Mouse (Mus musculus) myocyte (in vitro differentiated cells): ENCODE results near the gene Adarb2. TPM values are rescaled to one million over a fixed set of nuclear protein-coding genes. Genes with fewer than 3 reads are reported as not detected.

ENCODE experiments used
- H3K27me3 ChIP-seq: one replicate; pipeline ENCODE4 v1.6.1; 2011; ENCODE audit not compliant: control insufficient read depth, insufficient read depth, insufficient read length
- H3K36me3 ChIP-seq: one replicate; pipeline ENCODE4 v1.6.1; 2011; ENCODE audit not compliant: control insufficient read depth, insufficient read depth
- H3K4me2 ChIP-seq: one replicate; pipeline ENCODE4 v1.6.1; 2011; ENCODE audit warnings: low read depth, control low read depth
- H3K4me3 ChIP-seq: one replicate; pipeline ENCODE4 v1.5.1; 2011; ENCODE audit warnings: mild to moderate bottlenecking, control low read depth, moderate library complexity
- H3K79me2 ChIP-seq: one replicate; pipeline ENCODE4 v1.6.1; 2011; ENCODE audit not compliant: control insufficient read depth, insufficient read depth
- H3ac ChIP-seq: one replicate; pipeline ENCODE4 v1.6.1; 2011; ENCODE audit not compliant: control insufficient read depth, insufficient read length
- CEBPB ChIP-seq: IDR thresholded peaks from 2 replicates; pipeline ENCODE4 v1.6.1; 2011; ENCODE audit warnings: mild to moderate bottlenecking, moderate library complexity; ENCODE audit not compliant: poor library complexity, insufficient read depth, severe bottlenecking
- E2F4 ChIP-seq: IDR thresholded peaks from one replicate; pipeline ENCODE4 v1.6.1; 2011; ENCODE audit warnings: mild to moderate bottlenecking, control low read depth, moderate library complexity; ENCODE audit not compliant: insufficient read depth
- MAX ChIP-seq: IDR thresholded peaks from one replicate; pipeline ENCODE4 v1.6.1; 2011; ENCODE audit warnings: low read depth, mild to moderate bottlenecking, control low read depth
- MYOD1 ChIP-seq, 3 experiments: IDR thresholded peaks; one replicate each; pipeline ENCODE4 v1.6.1; 2011; ENCODE audit warnings: control low read depth in 2 of 3, low read depth in 2 of 3, mild to moderate bottlenecking in 2 of 3, moderate library complexity in 1 of 3; ENCODE audit not compliant: insufficient read length in 2 of 3, control insufficient read depth in 1 of 3
- MYOG ChIP-seq, 3 experiments: IDR thresholded peaks; one replicate each; pipeline ENCODE4 v1.6.1; 2011; ENCODE audit warnings: control low read depth in 2 of 3, low read depth in 2 of 3, mild to moderate bottlenecking in 2 of 3; ENCODE audit not compliant: insufficient read length in 2 of 3, control insufficient read depth in 1 of 3, insufficient read depth in 1 of 3
- POLR2A ChIP-seq: IDR thresholded peaks from one replicate; pipeline ENCODE4 v1.6.1; 2011; ENCODE audit warnings: low read depth, mild to moderate bottlenecking, control low read depth, moderate library complexity; ENCODE audit not compliant: insufficient read length
- POLR2AphosphoS2 ChIP-seq: IDR thresholded peaks from one replicate; pipeline ENCODE4 v1.6.1; 2011; ENCODE audit warnings: low read depth, control low read depth; ENCODE audit not compliant: insufficient read length
- REST ChIP-seq: IDR thresholded peaks from one replicate; pipeline ENCODE4 v1.6.1; 2011; ENCODE audit warnings: mild to moderate bottlenecking, control low read depth, moderate library complexity; ENCODE audit not compliant: insufficient read depth, insufficient read length
- SRF ChIP-seq: IDR thresholded peaks from one replicate; pipeline ENCODE4 v1.6.1; 2011; ENCODE audit warnings: low read depth; ENCODE audit not compliant: control insufficient read depth, insufficient read length
- TCF12 ChIP-seq: IDR thresholded peaks from one replicate; pipeline ENCODE4 v1.6.1; 2011; ENCODE audit warnings: mild to moderate bottlenecking, control low read depth; ENCODE audit not compliant: poor library complexity, insufficient read depth, severe bottlenecking
- TCF3 ChIP-seq: IDR thresholded peaks from one replicate; pipeline ENCODE4 v1.6.1; 2011; ENCODE audit warnings: low read depth, control low read depth; ENCODE audit not compliant: insufficient read length
- USF1 ChIP-seq: IDR thresholded peaks from one replicate; pipeline ENCODE4 v1.6.1; 2011; ENCODE audit warnings: low read depth, mild to moderate bottlenecking, control low read depth, moderate library complexity
- polyA plus RNA-seq: library from polyadenylated mRNA; unstranded; fragments of >200 nt; fragmentation: generic; extraction: Trizol; gene quantifications from one replicate; pipeline ENCODE4 v1.2.1, GENCODE M21; 2012; ENCODE audit warnings: missing spikeins

Adarb2 gene
- polyA plus RNA-seq, 1 experiment = not detected

DNA sequence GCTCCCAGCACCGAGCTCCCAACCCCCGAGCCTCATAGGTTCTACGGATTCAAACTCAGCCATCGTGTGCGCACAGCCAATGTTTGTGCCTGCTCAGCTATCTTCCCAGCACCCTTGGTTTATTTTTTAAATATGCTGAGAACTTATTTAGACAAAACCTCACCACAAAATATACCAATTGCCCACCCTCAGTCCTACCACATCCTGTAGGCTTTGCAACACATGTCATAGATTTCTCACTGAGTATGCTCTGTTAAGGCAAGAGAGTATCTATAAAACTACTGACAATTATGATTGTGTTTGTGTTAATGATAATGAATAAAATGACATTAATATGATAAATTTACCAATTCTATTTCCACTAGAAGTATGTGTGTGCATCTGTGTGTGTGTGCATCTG, 540.1 kb downstream of the Adarb2 start:
- TF ChIP-seq E2F4 (no peak), POLR2A (no peak), TCF12 (no peak), POLR2AphosphoS2 (no peak), TCF3 (no peak), MYOG (IDR thresholded peaks at IDR 0.05; ENCODE audit: control insufficient read depth in 1 of 3, insufficient read depth in 1 of 3, insufficient read length in 2 of 3, low read depth in 2 of 3) (no peak), MAX (no peak), MYOD1 (IDR thresholded peaks at IDR 0.05; ENCODE audit: control insufficient read depth in 1 of 3, insufficient read length in 2 of 3, low read depth in 2 of 3) (no peak), REST (no peak), CEBPB (no peak), SRF (no peak), USF1 (no peak)
- Histone ChIP-seq H3K36me3 (no peaks in the 10 kb centered on the region), H3ac (no peak overlapping the region), H3K4me2 (no peak overlapping the region), H3K4me3 (no peak overlapping the region), H3K27me3 (no peaks in the 10 kb centered on the region), H3K79me2 (no peaks in the 10 kb centered on the region)

DNA sequence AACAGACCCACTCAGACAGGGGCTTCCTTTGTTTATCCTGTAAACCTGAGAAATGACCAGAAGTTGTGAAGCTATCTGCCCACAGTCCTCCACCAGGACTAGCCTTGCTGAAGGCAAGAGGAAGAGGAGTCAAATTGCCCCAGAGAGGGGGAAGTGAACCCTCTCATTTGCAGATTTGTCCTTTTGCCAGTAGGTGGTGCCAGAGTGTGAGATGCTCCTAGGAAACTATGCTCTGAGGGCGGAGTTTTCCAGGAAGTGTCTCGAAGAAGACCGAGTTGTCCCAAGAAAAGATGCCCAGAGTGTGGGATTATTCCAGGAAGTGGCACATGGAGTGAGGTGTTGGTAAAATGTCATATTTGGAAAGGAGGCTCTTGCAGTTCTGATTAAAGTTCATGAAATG, 541.9 kb downstream of the Adarb2 start:
- H3K4me2 ChIP-seq = no peak overlapping the region
- no peaks in the 10 kb centered on the region for H3K27me3 ChIP-seq
- no peaks in the 10 kb centered on the region for H3K79me2 ChIP-seq
- H3K36me3 ChIP-seq = no peaks in the 10 kb centered on the region
- no peak overlapping the region for H3ac ChIP-seq
- H3K4me3 ChIP-seq = no peak overlapping the region
- TF ChIP-seq REST (no peak), POLR2AphosphoS2 (no peak), TCF3 (no peak), TCF12 (no peak), MYOG (IDR thresholded peaks at IDR 0.05; ENCODE audit: control insufficient read depth in 1 of 3, insufficient read depth in 1 of 3, insufficient read length in 2 of 3, low read depth in 2 of 3) (no peak), MYOD1 (IDR thresholded peaks at IDR 0.05; ENCODE audit: control insufficient read depth in 1 of 3, insufficient read length in 2 of 3, low read depth in 2 of 3) (no peak), E2F4 (no peak), CEBPB (no peak), MAX (no peak), POLR2A (no peak), SRF (no peak), USF1 (no peak)

DNA sequence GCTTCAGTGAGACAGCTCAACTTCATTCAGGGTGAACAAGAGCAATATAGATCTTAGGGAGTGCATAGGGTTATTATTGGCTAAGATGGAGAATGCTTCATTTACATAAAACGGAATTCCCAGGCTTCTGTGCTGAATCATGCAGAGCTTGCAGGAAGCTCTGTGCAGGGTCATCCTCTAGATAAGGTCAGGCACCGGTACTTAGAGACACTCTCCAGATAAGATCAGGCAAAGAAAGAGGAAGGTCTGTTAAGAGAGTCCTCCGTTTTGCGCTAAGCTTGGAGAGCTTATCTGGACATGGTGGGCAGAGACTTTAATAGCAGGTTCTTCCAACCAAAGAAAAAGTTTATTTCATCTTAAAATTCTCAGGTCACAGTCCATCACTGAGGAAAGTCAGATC, 542.9 kb downstream of the Adarb2 start:
- Histone ChIP-seq H3K79me2 (no peaks in the 10 kb centered on the region), H3K4me2 (no peak overlapping the region), H3ac (no peak overlapping the region), H3K4me3 (no peak overlapping the region), H3K27me3 (no peaks in the 10 kb centered on the region), H3K36me3 (no peaks in the 10 kb centered on the region)
- TF ChIP-seq CEBPB (no peak), USF1 (no peak), SRF (no peak), MAX (no peak), TCF12 (no peak), MYOG (IDR thresholded peaks at IDR 0.05; ENCODE audit: control insufficient read depth in 1 of 3, insufficient read depth in 1 of 3, insufficient read length in 2 of 3, low read depth in 2 of 3) (no peak)

DNA sequence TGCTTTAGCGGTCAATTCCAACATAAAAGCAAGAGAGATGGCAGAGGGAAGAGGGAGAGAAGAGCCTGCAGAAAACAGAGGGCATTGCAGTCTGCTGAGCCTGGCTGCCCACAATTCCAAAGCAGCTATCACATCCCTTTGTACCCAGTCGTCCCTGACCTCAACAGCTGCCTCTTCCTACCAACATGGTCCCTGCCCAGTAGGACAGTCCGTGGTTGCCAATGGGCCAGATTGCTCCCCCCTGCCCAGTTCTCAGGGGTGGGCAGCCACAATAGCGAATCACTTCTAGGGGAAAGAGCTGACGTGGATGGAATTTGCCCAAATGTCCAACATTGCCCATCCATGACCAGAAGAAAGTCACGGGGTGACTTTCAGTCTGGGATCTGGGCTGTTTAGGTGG, 546.8 kb downstream of the Adarb2 start:
- no peaks in the 10 kb centered on the region for H3K27me3 ChIP-seq
- H3K36me3 ChIP-seq = no peaks in the 10 kb centered on the region
- no peak overlapping the region for H3ac ChIP-seq
- no peak overlapping the region for H3K4me3 ChIP-seq
- H3K4me2 ChIP-seq = no peak overlapping the region
- no peaks in the 10 kb centered on the region for H3K79me2 ChIP-seq
- TF ChIP-seq MYOG (IDR thresholded peaks at IDR 0.05; ENCODE audit: control insufficient read depth in 1 of 3, insufficient read depth in 1 of 3, insufficient read length in 2 of 3, low read depth in 2 of 3) (no peak), POLR2AphosphoS2 (no peak), CEBPB (no peak), SRF (no peak), REST (no peak), E2F4 (no peak), POLR2A (no peak), TCF12 (no peak), MYOD1 (IDR thresholded peaks at IDR 0.05; ENCODE audit: control insufficient read depth in 1 of 3, insufficient read length in 2 of 3, low read depth in 2 of 3) (no peak), MAX (no peak), TCF3 (no peak), USF1 (no peak)

DNA sequence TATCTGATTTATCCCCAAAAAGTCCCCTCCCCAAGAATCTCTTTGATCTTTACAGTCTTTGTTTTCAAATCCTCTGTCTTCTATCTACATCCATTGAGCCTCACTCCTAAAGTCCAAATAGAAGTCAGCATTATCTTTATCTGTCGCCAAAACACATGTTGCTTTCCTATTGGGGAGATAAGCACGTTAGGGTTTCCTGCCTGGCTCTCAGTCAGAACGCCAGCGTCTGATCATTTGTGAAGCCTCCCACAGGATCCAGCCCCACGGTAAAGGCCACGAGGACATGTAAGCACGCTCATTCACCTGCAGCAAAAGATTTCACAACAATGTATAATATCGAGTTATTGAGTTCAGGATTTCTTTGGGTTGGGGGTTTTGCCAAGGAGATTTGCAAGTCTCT, 558.3 kb downstream of the Adarb2 start:
- TF ChIP-seq MAX = no peak
- no peak for TF ChIP-seq USF1
- TF ChIP-seq E2F4 = no peak
- no peak for TF ChIP-seq SRF
- TF ChIP-seq MYOD1 (IDR thresholded peaks at IDR 0.05; ENCODE audit: control insufficient read depth in 1 of 3, insufficient read length in 2 of 3, low read depth in 2 of 3) = no peak
- no peak for TF ChIP-seq TCF12
- no peak for TF ChIP-seq MYOG (IDR thresholded peaks at IDR 0.05; ENCODE audit: control insufficient read depth in 1 of 3, insufficient read depth in 1 of 3, insufficient read length in 2 of 3, low read depth in 2 of 3)
- TF ChIP-seq TCF3 = no peak
- no peak for TF ChIP-seq REST
- TF ChIP-seq POLR2A = no peak
- Histone ChIP-seq H3K4me3 (no peak overlapping the region), H3K36me3 (no peaks in the 10 kb centered on the region), H3K4me2 (no peak overlapping the region), H3K79me2 (no peaks in the 10 kb centered on the region), H3ac (no peak overlapping the region), H3K27me3 (no peaks in the 10 kb centered on the region)
